Mouse (Mus musculus): ENCODE measurements around the gene Tmem56. TPM values are rescaled to one million over a fixed set of nuclear protein-coding genes. Genes with fewer than 3 reads are reported as not detected.

The Tmem56 gene
- total RNA-seq, 1 experiment, result 0.67 TPM

- H3K4me1 ChIP-seq (ENCODE audit: control insufficient read depth in 2 of 2, insufficient read depth in 2 of 2, low read length in 2 of 2, poor library complexity in 1 of 2), result no peaks in the 10 kb centered on the region
- H3K27ac ChIP-seq (ENCODE audit: insufficient read depth, low read depth, low read length, poor library complexity, severe bottlenecking), result no peak overlapping the region
- TF ChIP-seq ZC3H11A (IDR thresholded peaks at IDR 0.05; ENCODE audit: borderline replicate concordance, low read depth, low read length) (peak; percentile 100), MAFK (IDR thresholded peaks at IDR 0.05; ENCODE audit: insufficient read depth, low read depth, low read length) (no peak), CHD2 (IDR thresholded peaks at IDR 0.05; ENCODE audit: low read depth, low read length) (no peak)
- no peaks in the 10 kb centered on the region for H3K9me3 ChIP-seq (ENCODE audit: control insufficient read depth, insufficient read depth, low read depth, low read length)
- DNase-seq (ENCODE audit: low read depth, low spot score), result peak; percentile 82
- in situ Hi-C loops (cut with MboI; ENCODE audit: low sequenced_read_pairs in 2 of 2, unreplicated experiment in 2 of 2), result loop anchor here (10.0 to 25.0 kb wide), 2 partner anchors 197 to 430 kb away; no protein-coding TSS in a partner anchor
- no peak overlapping the region for H3K4me3 ChIP-seq (ENCODE audit: insufficient read depth in 1 of 2, low read depth in 1 of 2, low read length in 2 of 2, poor library complexity in 1 of 2, severe bottlenecking in 1 of 2)
- no peak overlapping the region for H3K9ac ChIP-seq (ENCODE audit: insufficient read depth, low read depth, low read length, poor library complexity, severe bottlenecking)
- H3K36me3 ChIP-seq (ENCODE audit: control insufficient read depth, insufficient read depth, low read length, poor library complexity, severe bottlenecking), result no peaks in the 10 kb centered on the region; the same call in 1 of the 2 replicates
Observed at GRCm38 (mm10) chr3:121307532-121308234, 24.8 kb upstream of the Tmem56 start.

- TF ChIP-seq CHD2 (IDR thresholded peaks at IDR 0.05; ENCODE audit: low read depth, low read length) (no peak), HCFC1 (IDR thresholded peaks at IDR 0.05; ENCODE audit: borderline replicate concordance, insufficient read depth, low read length) (no peak), MAFK (IDR thresholded peaks at IDR 0.05; ENCODE audit: insufficient read depth, low read depth, low read length) (no peak), ZC3H11A (IDR thresholded peaks at IDR 0.05; ENCODE audit: borderline replicate concordance, low read depth, low read length) (no peak), ZNF384 (IDR thresholded peaks at IDR 0.05; ENCODE audit: low read depth, low read length) (no peak)
- H3K4me3 ChIP-seq (ENCODE audit: insufficient read depth in 1 of 2, low read depth in 1 of 2, low read length in 2 of 2, poor library complexity in 1 of 2, severe bottlenecking in 1 of 2), result no peak overlapping the region
- in situ Hi-C loops (cut with MboI; ENCODE audit: low sequenced_read_pairs in 2 of 2, unreplicated experiment in 2 of 2), result loop anchor here (10.0 to 25.0 kb wide), 2 partner anchors 198 to 431 kb away; no protein-coding TSS in a partner anchor
Observed at GRCm38 (mm10) chr3:121306641-121307040, 23.7 kb upstream of the Tmem56 start.

GRCm38 (mm10) chr3:121294200-121294599, 11.3 kb upstream of the Tmem56 start:
- H3K9me3 ChIP-seq (ENCODE audit: control insufficient read depth, insufficient read depth, low read depth, low read length), result no peaks in the 10 kb centered on the region
- no peak overlapping the region for H3K4me3 ChIP-seq (ENCODE audit: insufficient read depth in 1 of 2, low read depth in 1 of 2, low read length in 2 of 2, poor library complexity in 1 of 2, severe bottlenecking in 1 of 2)

More at GRCm38 (mm10) chr3:121306641-121307040, 23.7 kb upstream of the Tmem56 start:
- DNase-seq (ENCODE audit: low read depth, low spot score), result no peak
- Histone ChIP-seq H3K9me3 (ENCODE audit: control insufficient read depth, insufficient read depth, low read depth, low read length) (no peaks in the 10 kb centered on the region), H3K4me1 (ENCODE audit: control insufficient read depth in 2 of 2, insufficient read depth in 2 of 2, low read length in 2 of 2, poor library complexity in 1 of 2) (no peaks in the 10 kb centered on the region), H3K9ac (ENCODE audit: insufficient read depth, low read depth, low read length, poor library complexity, severe bottlenecking) (no peak overlapping the region), H3K36me3 (ENCODE audit: control insufficient read depth, insufficient read depth, low read length, poor library complexity, severe bottlenecking) (no peaks in the 10 kb centered on the region; the same call in 1 of the 2 replicates), H3K27ac (ENCODE audit: insufficient read depth, low read depth, low read length, poor library complexity, severe bottlenecking) (no peak overlapping the region)

GRCm38 (mm10) chr3:121291560-121292258, 8.8 kb upstream of the Tmem56 start, which contains the start of gene Alg14:
Gene Alg14, plus strand, starts transcription at chr3:121291773.
- TF ChIP-seq HCFC1 (IDR thresholded peaks at IDR 0.05; ENCODE audit: borderline replicate concordance, insufficient read depth, low read length), result peak; percentile 98
- TF ChIP-seq ZNF384 (IDR thresholded peaks at IDR 0.05; ENCODE audit: low read depth, low read length), result no peak
- in situ Hi-C loops (cut with MboI; ENCODE audit: low sequenced_read_pairs in 2 of 2, unreplicated experiment in 2 of 2), result no loop called here
- peaks cover 0 to 3% of the 10 kb centered on the region in 2 experiments; a peak in 2 of 4 replicates for H3K4me1 ChIP-seq (ENCODE audit: control insufficient read depth in 2 of 2, insufficient read depth in 2 of 2, low read length in 2 of 2, poor library complexity in 1 of 2)
- peak within 1 kb of the TSS; percentile 76 to 95 for H3K4me3 ChIP-seq (ENCODE audit: insufficient read depth in 1 of 2, low read depth in 1 of 2, low read length in 2 of 2, poor library complexity in 1 of 2, severe bottlenecking in 1 of 2)
- peak within 1 kb of the TSS; percentile 83 for H3K9ac ChIP-seq (ENCODE audit: insufficient read depth, low read depth, low read length, poor library complexity, severe bottlenecking)
- peak within 1 kb of the TSS; percentile 72 for H3K27ac ChIP-seq (ENCODE audit: insufficient read depth, low read depth, low read length, poor library complexity, severe bottlenecking)
- H3K9me3 ChIP-seq (ENCODE audit: control insufficient read depth, insufficient read depth, low read depth, low read length), result no peaks in the 10 kb centered on the region
- no peaks in the 10 kb centered on the region for H3K36me3 ChIP-seq (ENCODE audit: control insufficient read depth, insufficient read depth, low read length, poor library complexity, severe bottlenecking)
- DNase-seq (ENCODE audit: low read depth, low spot score), result peak; percentile 98

More at GRCm38 (mm10) chr3:121294200-121294599, 11.3 kb upstream of the Tmem56 start:
- no peak for DNase-seq (ENCODE audit: low read depth, low spot score)
- no peak overlapping the region for H3K27ac ChIP-seq (ENCODE audit: insufficient read depth, low read depth, low read length, poor library complexity, severe bottlenecking)
- peaks cover 0 to 3% of the 10 kb centered on the region in 2 experiments; a peak in 2 of 4 replicates for H3K4me1 ChIP-seq (ENCODE audit: control insufficient read depth in 2 of 2, insufficient read depth in 2 of 2, low read length in 2 of 2, poor library complexity in 1 of 2)
- H3K36me3 ChIP-seq (ENCODE audit: control insufficient read depth, insufficient read depth, low read length, poor library complexity, severe bottlenecking), result no peaks in the 10 kb centered on the region
- in situ Hi-C loops (cut with MboI; ENCODE audit: low sequenced_read_pairs in 2 of 2, unreplicated experiment in 2 of 2), result no loop called here
- TF ChIP-seq CHD2 (IDR thresholded peaks at IDR 0.05; ENCODE audit: low read depth, low read length) (no peak), HCFC1 (IDR thresholded peaks at IDR 0.05; ENCODE audit: borderline replicate concordance, insufficient read depth, low read length) (no peak), MAFK (IDR thresholded peaks at IDR 0.05; ENCODE audit: insufficient read depth, low read depth, low read length) (no peak), ZC3H11A (IDR thresholded peaks at IDR 0.05; ENCODE audit: borderline replicate concordance, low read depth, low read length) (no peak), ZNF384 (IDR thresholded peaks at IDR 0.05; ENCODE audit: low read depth, low read length) (no peak)
- H3K9ac ChIP-seq (ENCODE audit: insufficient read depth, low read depth, low read length, poor library complexity, severe bottlenecking), result no peak overlapping the region

Measured in ES-E14 (cell line).